Mouse (Mus musculus) cerebellum, adult 18-20 months (tissue): ENCODE measurements around the gene Nin.

Source experiments
- DNase-seq, 2 experiments: peaks; one replicate each; pipeline ENCODE4 v3.0.0; 2021

Nin gene

DNA sequence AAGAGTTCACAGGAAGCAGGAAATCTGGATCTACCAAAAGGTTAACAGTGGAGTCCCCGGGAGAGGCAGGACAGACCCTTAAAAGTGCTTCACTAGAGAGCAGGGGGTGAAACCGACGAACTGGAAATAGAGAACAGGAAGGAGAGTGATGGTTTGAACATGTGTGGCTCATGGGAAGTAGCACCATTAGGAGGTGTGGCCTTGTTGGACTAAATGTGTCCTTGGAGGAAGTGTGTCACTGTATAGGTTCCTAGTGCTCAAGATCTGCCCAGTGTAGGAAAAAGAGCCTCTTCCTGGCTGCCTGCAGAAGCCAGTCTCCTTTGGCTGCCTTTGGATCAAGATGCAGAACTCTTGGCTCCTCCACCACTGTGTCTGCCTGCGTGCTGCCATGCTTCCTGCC lies 108.4 kb downstream of the Nin start:
- no peak for DNase-seq

DNA sequence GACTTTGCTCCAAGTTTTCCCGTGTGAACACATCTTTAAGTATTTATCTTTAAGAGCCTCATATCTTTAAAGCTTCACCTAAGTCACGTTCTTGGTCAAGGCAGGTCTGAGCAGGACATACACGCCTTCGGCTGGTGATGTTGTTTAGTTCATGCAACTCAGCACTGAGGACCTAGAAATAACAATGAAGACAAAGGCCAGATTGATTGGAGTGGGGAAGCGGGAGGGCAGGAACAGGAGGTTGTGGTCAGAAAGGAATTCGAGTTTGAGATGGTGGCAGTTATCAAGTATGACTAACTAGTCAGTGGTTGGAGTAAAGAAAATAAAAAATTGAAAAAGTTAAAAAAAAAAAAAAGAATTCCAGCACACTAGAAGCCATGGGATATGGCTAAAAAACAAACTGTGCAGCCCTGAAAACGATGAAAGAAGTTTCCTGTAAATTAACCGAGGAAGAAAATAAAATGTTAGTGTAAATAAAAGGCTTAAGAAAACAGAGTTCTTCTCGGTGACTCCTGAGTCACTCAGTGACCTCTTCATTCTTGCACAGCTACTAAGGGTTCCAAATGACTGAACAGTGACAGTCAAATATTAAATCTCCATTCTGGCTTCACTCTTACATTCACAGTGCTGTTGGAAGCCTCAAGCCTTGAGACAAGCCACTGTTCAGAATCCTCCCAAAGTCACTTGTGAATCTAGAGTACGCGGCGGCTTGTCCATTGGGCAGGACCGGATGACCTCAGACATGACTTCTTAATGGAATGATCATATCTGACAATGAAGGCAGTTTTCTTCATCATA lies 115.1 kb downstream of the Nin start:
- no peak for DNase-seq

DNA sequence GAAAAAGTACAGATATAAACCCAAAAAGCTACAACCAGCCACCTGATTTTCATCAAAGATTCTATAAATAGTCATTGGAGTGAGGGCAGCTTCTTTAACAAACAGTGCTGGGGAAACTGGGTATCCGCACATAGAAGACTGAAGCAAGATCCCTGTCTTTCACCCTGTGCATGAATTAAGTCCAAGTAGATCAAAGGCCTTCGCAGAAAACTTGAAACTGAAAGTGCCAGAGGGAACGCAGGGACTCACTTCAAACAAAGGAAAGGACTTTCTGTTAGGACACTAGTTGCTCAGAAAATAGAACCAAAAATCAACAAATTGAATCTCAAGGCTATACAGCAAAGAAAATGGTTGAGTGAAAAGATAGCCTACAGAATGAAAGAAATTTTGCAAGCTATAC lies 118.1 kb downstream of the Nin start:
- no peak for DNase-seq

DNA sequence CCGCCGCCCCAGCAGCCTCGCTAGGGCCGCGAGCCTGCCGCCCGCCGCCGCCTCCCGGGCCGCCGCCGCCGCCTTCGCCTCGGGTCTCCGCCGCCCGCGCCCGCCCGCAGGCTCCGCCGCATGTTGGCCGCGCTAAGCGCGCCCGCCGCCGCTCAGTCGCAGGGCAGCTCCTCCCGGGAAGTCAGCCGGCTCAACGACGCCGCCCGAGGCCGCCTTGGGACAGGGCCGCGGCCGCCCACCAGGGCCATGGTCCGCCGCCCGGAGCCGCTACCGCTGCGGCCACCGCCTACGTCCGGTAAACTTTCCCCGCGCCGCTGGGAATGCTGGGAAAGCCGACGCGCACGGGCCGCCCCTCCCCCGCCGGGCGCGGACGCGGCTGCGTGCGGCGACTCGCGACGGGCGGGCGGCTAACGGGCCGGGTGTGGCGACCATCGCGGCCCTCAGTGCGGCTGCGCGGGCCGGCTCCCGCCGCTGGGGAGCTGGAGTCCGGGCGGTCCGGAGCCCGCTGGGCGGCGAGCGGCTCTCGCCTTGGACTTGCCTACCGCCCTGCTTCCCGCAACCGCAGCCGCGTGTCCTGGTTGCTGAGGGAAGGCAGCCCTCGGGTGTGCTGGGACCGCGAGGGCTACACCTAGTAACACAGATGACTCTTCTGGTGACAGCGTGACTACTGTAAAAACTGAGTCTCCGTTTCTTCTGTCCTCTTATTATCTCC lies 126.6 kb downstream of the Nin start, which contains the start of gene Sav1:
TSS of gene Sav1 (minus strand) at position 217 of the 712 bp plus-strand sequence.
- peak; percentile 82 to 95 for DNase-seq

DNA sequence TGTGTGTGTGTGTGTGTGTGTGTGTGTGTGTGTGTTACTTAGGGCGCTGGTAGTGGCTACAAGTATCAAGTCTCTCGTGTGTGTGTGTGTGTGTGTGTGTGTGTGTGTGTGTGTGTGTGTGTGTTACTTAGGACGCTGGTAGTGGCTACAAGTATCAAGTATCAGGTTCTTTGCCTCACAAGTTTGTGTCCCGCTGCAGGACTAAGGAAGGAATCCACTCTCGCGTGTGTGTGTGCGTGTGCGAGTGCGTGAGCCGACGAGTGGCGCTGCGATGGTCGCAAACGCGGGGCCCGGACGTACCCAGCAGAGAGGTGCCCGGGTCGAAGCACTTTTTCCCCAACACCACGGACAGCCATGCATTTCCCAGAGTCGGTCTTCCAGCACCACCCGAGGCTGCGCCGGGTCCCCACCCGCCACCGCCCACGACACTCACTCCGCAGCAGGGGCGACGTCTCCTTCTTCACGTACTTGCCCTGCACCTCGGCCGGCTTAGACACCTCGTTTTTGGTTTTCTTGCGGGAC lies 127.2 kb downstream of the Nin start:
- peak in 1 of 2 experiments; percentile 33 for DNase-seq

DNA sequence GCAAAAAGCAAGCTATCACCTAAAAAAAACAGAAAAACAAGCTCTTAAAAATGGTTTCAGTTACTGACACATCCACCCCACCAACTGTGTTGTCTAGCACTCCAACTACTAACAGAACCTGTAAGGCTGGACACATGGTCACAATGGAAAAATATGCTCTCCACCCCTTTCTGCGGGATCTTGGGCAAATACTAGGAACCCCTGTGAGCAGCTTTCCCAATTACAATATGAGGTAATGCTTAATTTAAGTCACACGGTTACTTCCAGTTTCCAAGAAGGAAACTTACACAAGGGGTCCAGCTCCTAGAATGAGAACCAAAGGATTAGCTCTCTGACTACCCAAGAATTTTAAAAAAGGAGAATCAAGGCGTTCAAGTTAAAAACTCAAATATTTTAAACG lies 128.0 kb downstream of the Nin start:
- no peak for DNase-seq

DNA sequence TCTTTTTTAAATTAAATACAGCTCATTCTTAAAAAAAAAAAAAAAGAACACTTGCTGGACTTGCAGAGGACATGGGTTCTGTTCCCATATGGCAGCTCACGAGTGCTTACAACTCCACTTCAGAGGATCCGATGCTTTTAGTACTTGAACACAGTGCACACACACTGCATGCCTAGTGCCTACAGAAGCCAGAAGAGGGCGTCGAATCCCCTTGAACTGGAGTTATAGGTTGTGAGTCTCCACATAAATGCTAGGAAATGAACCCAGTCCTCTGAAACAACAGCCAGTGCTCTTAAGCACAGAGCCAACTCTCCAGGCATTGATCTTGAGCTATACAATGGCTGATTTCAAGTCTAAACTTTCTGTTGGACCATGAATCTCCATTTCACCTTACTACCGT lies 130.6 kb downstream of the Nin start:
- no peak for DNase-seq

DNA sequence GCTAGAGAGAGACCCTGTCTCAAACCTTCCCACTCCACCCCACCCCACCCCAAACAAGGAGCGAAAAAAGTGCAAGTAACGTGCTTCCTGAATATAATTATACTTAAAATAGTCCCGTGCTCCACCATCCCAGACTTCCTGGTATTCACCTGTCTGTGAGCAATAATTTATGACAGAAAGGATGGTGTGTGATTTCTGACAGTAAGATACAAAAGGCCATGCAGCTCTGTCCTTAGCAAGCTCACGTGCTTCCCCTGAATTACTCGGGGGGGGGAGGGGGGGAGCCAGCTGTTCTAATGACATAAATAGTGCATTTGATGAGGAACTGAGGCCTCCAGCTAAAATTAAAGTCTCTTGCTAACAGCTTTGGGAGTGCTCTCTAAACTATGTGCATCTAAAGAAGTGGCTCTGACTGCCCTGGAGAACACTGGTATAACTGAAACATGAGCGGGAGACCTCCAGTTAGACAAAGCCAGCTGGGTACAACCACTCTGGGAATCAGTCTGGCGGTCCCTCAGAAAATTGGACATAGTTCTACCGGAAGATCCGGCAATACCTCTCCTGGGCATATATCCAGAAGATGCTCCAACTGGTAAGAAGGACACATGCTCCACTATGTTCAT lies 136.0 kb downstream of the Nin start:
- DNase-seq = no peak

DNA sequence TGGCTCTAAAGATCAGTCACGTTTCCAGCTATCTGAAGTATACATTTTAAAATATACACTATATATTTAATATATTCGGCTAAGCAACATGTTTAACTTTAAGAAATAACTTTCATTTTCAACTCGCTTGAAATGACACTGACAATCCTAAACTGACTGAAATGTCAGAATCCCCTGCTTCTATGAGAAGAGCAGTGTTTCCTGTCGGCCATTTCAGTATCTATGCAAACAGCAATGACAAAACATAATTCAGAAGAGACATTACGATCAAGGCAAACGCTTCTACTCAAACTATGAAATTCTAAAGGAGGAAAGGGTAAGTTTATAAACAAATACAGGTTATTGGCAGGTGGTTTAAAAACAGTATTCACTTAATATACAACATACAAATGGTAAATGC lies 136.8 kb downstream of the Nin start:
- DNase-seq = no peak

DNA sequence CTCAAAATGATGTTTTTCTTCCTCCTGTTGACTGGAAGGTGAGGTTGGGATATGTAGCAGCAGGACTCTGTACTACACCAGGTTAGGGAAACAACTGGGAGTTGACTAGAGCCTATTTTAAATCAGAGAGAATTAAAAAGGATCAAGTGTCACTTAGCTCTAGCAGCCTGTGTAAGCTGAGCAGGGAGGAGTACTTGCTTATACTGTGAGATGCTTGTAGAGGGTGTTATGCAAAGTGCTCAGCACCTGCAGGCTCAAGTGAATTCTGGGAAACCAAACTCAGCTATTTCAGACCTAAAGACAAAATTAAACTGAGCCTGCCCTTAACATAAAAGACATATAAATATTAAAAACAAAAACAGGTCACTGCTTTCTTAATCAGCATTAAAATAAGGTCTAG lies 139.9 kb downstream of the Nin start:
- no peak for DNase-seq

DNA sequence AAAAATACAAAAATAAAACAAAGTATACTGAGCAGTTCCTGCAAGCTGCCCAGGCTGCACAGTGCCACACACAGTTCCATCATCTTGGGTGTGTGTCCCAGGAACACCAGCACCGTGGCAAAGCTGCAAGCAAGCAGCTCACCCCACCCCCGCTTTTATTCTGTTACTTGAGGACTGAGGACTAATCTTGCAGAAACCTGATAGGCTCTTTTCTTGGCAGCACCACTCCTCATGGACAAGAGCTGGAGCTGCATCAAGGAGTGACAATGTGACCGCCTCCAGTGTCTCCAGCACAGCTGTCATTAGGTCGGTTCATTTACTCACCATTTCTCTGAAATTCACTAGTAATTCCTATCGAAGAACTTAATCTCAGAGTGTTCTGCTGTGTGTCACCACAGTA lies 145.4 kb downstream of the Nin start:
- DNase-seq = no peak

DNA sequence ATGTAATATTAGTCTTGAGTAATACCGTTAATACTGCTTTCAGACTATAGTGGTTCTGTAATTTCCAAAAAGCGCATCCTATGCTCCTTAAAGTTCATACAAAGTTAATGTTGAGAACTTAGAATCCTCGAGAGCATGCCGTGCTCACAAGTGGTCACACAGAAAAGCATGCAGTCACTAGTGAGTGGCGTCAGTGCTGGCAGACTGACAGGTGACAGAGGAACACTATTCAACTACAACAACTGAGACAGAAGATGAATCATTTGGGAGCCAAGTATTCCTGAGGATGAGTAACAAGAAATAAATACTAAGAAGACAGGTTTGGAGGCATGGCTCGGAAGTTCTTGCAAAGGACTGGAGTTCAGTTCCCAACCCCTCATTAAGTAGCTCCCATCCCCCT lies 146.4 kb downstream of the Nin start:
- no peak for DNase-seq

DNA sequence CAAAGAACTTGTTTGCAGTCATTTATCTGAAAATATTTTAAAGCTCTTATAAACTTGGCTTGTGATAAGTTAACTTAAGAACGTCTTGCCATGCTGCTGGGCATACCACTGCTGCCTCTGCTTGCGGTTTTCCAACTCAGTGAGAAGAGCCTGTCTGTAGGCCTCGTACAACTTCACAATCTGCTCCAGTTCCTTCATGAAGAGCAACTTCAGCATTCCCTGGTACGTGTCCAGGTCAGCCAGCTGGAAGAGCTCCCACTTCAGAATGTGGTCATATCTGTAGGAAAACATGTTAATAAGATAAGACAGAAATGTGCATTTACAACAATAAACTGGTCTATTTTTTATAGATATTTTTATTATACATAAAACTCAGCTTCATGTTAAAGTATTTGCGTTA lies 147.4 kb downstream of the Nin start:
- DNase-seq = no peak

DNA sequence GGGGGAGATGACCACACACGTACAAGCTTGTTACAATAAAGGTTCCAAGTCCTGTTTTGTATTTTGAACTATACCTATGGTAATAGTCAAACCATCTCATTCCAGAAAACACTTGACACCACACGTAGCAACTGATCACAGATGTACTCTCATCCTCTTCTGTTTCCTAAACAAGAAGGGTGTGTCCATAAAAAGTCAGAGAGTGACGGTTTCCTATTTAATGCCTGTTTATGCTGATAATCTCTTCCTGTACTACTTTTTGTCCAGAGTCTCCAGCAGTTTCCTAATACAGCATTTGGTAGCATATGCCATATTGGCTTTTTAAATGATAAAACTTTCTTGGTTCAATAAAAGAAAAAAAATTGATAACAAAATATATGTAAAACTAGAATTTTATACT lies 147.9 kb downstream of the Nin start:
- no peak for DNase-seq

DNA sequence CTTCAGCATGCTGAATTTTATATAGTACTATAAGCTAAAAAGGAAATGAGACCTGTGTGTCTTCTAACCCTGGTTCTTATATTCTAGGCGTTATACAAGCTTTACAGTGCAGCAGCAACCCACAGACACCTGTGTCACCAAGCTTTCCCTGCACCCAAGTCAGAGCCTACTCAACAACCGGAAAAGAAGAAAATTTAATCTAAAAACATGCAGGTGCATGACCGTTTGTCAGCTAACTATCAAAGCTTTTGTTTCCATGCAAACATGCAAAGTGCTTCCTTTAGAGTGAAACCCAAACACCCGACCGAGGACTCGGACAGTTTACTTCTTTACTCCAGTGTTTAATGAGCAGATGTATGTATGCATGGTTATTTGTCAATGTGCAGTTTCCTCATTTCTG lies 150.4 kb downstream of the Nin start:
- no peak for DNase-seq

DNA sequence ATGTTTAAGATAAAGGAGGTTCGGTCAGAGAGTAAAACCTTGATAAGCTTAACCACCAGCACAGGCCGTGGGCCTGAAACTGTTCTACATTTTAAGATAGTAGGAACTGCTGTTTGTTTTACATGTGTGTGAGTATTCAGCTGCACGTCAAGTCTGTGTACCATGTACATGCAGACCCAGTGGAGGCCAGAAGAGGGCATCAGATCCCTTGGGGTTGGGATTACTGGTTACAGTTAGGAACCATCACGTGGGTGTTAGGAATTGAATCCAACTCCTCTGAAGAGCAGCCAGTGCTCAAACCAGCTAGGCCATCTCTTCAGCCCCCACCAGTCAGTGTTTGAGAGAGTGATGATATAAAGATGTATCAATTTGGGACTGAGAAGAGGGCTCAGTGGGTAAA lies 151.0 kb downstream of the Nin start:
- DNase-seq = peak; percentile 41 to 54
